Mouse (Mus musculus): ENCODE data around the gene Ezr. TPM values are rescaled to one million over a fixed set of nuclear protein-coding genes. Genes with fewer than 3 reads are reported as not detected.

Gene Ezr
- total and polyA plus RNA-seq, 3 experiments: 56.8 to 315 (median 99.9) TPM

- DNase-seq (ENCODE audit: low spot score) (no peak), ATAC-seq (ENCODE audit: extremely low read depth, insufficient number of reproducible peaks, low FRiP score, poor library complexity, severe bottlenecking) (no peak)
- Histone ChIP-seq H3K27me3 (ENCODE audit: insufficient read depth, low read length) (peaks cover 51% of the 10 kb centered on the region), H3K4me3 (ENCODE audit: low read depth, low read length) (no peak overlapping the region), H3K9me3 (replicated peaks) (peaks cover 3% of the 10 kb centered on the region; the same call in 1 of the 2 replicates), H3K4me1 (ENCODE audit: insufficient read depth, low read depth, low read length) (peaks cover 2% of the 10 kb centered on the region; the same call in 1 of the 2 replicates), H3K36me3 (replicated peaks) (no peaks in the 10 kb centered on the region)
- TF ChIP-seq TAL1 (conservative IDR thresholded peaks at IDR 0.05; ENCODE audit: low read depth, low read length): no peak
- TF ChIP-seq POLR2AphosphoS5 (IDR thresholded peaks at IDR 0.05; ENCODE audit: insufficient replicate concordance, low read depth, low read length): no peak
These were observed 15.9 kb upstream of the Ezr start for GRCm38 (mm10) chr17:6798392-6799061.

DNA sequence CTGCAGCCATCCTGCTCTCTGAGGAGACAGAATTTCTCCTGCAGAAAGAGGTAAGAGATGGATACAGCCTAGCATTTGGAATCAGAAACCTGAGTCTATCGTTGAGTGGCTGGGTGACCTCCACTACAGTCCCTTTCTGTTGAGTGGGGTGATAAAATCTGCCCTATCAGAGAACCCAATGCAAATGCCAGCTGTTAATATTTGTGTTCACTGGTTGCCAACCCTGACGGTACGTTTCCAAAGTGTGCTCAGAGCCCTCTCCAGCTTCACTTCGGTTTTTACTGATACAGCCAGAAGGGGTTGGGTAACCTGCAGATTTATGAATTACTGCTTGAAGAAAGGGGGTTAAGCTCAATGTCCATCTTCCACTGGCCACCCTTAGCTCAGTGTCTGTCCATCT is 14.9 kb upstream of the Ezr start:
- H3K4me3 ChIP-seq (ENCODE audit: low read depth, low read length): no peak overlapping the region
- peaks cover 3% of the 10 kb centered on the region; the same call in 1 of the 2 replicates for H3K9me3 ChIP-seq (replicated peaks)
- DNase-seq (ENCODE audit: low spot score) (no peak), ATAC-seq (ENCODE audit: extremely low read depth, insufficient number of reproducible peaks, low FRiP score, poor library complexity, severe bottlenecking) (no peak)
- H3K27me3 ChIP-seq (ENCODE audit: insufficient read depth, low read length): peaks cover 59% of the 10 kb centered on the region
- TF ChIP-seq POLR2AphosphoS5 (IDR thresholded peaks at IDR 0.05; ENCODE audit: insufficient replicate concordance, low read depth, low read length) (no peak), GATA2 (IDR thresholded peaks at IDR 0.05; ENCODE audit: borderline replicate concordance, low read depth, low read length) (no peak), TAL1 (conservative IDR thresholded peaks at IDR 0.05; ENCODE audit: low read depth, low read length) (no peak), CTCF (IDR thresholded peaks at IDR 0.05; ENCODE audit: low read depth, low read length) (no peak), GATA1 (IDR thresholded peaks at IDR 0.05; ENCODE audit: borderline replicate concordance, low read length) (no peak)
- peaks cover 2% of the 10 kb centered on the region; the same call in 1 of the 2 replicates for H3K4me1 ChIP-seq (ENCODE audit: insufficient read depth, low read depth, low read length)
- H3K36me3 ChIP-seq (replicated peaks): no peaks in the 10 kb centered on the region

- H3K27me3 ChIP-seq (ENCODE audit: insufficient read depth, low read length): peaks cover 66% of the 10 kb centered on the region
- H3K4me3 ChIP-seq (ENCODE audit: low read depth, low read length): no peak overlapping the region
- ATAC-seq (ENCODE audit: extremely low read depth, insufficient number of reproducible peaks, low FRiP score, poor library complexity, severe bottlenecking) (no peak), DNase-seq (ENCODE audit: low spot score) (no peak)
- TF ChIP-seq CTCF (IDR thresholded peaks at IDR 0.05; ENCODE audit: low read depth, low read length) (no peak), POLR2AphosphoS5 (IDR thresholded peaks at IDR 0.05; ENCODE audit: insufficient replicate concordance, low read depth, low read length) (no peak), GATA2 (IDR thresholded peaks at IDR 0.05; ENCODE audit: borderline replicate concordance, low read depth, low read length) (no peak), GATA1 (IDR thresholded peaks at IDR 0.05; ENCODE audit: borderline replicate concordance, low read length) (no peak)
- no peaks in the 10 kb centered on the region for H3K9me3 ChIP-seq (replicated peaks)
- H3K36me3 ChIP-seq (replicated peaks): no peaks in the 10 kb centered on the region
- H3K4me1 ChIP-seq (ENCODE audit: insufficient read depth, low read depth, low read length): peaks cover 2% of the 10 kb centered on the region; the same call in 1 of the 2 replicates
These were observed 11.7 kb upstream of the Ezr start for GRCm38 (mm10) chr17:6794160-6794751.

GRCm38 (mm10) chr17:6789581-6790118 is 7.1 kb upstream of the Ezr start:
- no peak for ATAC-seq (ENCODE audit: extremely low read depth, insufficient number of reproducible peaks, low FRiP score, poor library complexity, severe bottlenecking)
- no peak for TF ChIP-seq POLR2AphosphoS5 (IDR thresholded peaks at IDR 0.05; ENCODE audit: insufficient replicate concordance, low read depth, low read length)
- TF ChIP-seq GATA2 (IDR thresholded peaks at IDR 0.05; ENCODE audit: borderline replicate concordance, low read depth, low read length): no peak
- TF ChIP-seq TAL1 (conservative IDR thresholded peaks at IDR 0.05; ENCODE audit: low read depth, low read length): no peak
- no peak for TF ChIP-seq GATA1 (IDR thresholded peaks at IDR 0.05; ENCODE audit: borderline replicate concordance, low read length)
- no peak for TF ChIP-seq CTCF (IDR thresholded peaks at IDR 0.05; ENCODE audit: low read depth, low read length)

GRCm38 (mm10) chr17:6789103-6789502 is 6.5 kb upstream of the Ezr start:
- 0 out of 2 replicates have a peak, but pooled peaks cover 4% of the 10 kb centered on the region for H3K4me1 ChIP-seq (ENCODE audit: insufficient read depth, low read depth, low read length)
- no peak for DNase-seq (ENCODE audit: low spot score)
- peaks cover 24% of the 10 kb centered on the region for H3K27me3 ChIP-seq (ENCODE audit: insufficient read depth, low read length)
- no peaks in the 10 kb centered on the region for H3K9me3 ChIP-seq (replicated peaks)
- no peak overlapping the region for H3K4me3 ChIP-seq (ENCODE audit: low read depth, low read length)
- TF ChIP-seq TAL1 (conservative IDR thresholded peaks at IDR 0.05; ENCODE audit: low read depth, low read length): no peak
- TF ChIP-seq GATA1 (IDR thresholded peaks at IDR 0.05; ENCODE audit: borderline replicate concordance, low read length): no peak
- TF ChIP-seq POLR2AphosphoS5 (IDR thresholded peaks at IDR 0.05; ENCODE audit: insufficient replicate concordance, low read depth, low read length): no peak
- no peak for TF ChIP-seq GATA2 (IDR thresholded peaks at IDR 0.05; ENCODE audit: borderline replicate concordance, low read depth, low read length)
- no peak for TF ChIP-seq CTCF (IDR thresholded peaks at IDR 0.05; ENCODE audit: low read depth, low read length)
- peaks cover 3% of the 10 kb centered on the region for H3K36me3 ChIP-seq (replicated peaks)
- ATAC-seq (ENCODE audit: extremely low read depth, insufficient number of reproducible peaks, low FRiP score, poor library complexity, severe bottlenecking): no peak

More at GRCm38 (mm10) chr17:6789581-6790118, 7.1 kb upstream of the Ezr start:
- peaks cover 30% of the 10 kb centered on the region for H3K27me3 ChIP-seq (ENCODE audit: insufficient read depth, low read length)
- no peaks in the 10 kb centered on the region for H3K9me3 ChIP-seq (replicated peaks)
- peaks cover 3% of the 10 kb centered on the region for H3K36me3 ChIP-seq (replicated peaks)
- no peak for DNase-seq (ENCODE audit: low spot score)
- H3K4me1 ChIP-seq (ENCODE audit: insufficient read depth, low read depth, low read length): no peaks in the 10 kb centered on the region
- no peak overlapping the region for H3K4me3 ChIP-seq (ENCODE audit: low read depth, low read length)

GRCm38 (mm10) chr17:6787241-6787640 is 4.7 kb upstream of the Ezr start:
- DNase-seq (ENCODE audit: low spot score) (no peak), ATAC-seq (ENCODE audit: extremely low read depth, insufficient number of reproducible peaks, low FRiP score, poor library complexity, severe bottlenecking) (no peak)
- Histone ChIP-seq H3K9me3 (replicated peaks) (no peaks in the 10 kb centered on the region), H3K27me3 (ENCODE audit: insufficient read depth, low read length) (peaks cover 10% of the 10 kb centered on the region), H3K4me3 (ENCODE audit: low read depth, low read length) (no peak overlapping the region), H3K4me1 (ENCODE audit: insufficient read depth, low read depth, low read length) (peaks cover 14% of the 10 kb centered on the region), H3K36me3 (replicated peaks) (peaks cover 3% of the 10 kb centered on the region)
- TF ChIP-seq GATA2 (IDR thresholded peaks at IDR 0.05; ENCODE audit: borderline replicate concordance, low read depth, low read length) (no peak), GATA1 (IDR thresholded peaks at IDR 0.05; ENCODE audit: borderline replicate concordance, low read length) (no peak), CTCF (IDR thresholded peaks at IDR 0.05; ENCODE audit: low read depth, low read length) (no peak), TAL1 (conservative IDR thresholded peaks at IDR 0.05; ENCODE audit: low read depth, low read length) (no peak), POLR2AphosphoS5 (IDR thresholded peaks at IDR 0.05; ENCODE audit: insufficient replicate concordance, low read depth, low read length) (no peak)
